Mouse (Mus musculus): Measurements from ENCODE around the gene Olfr374. TPM values are rescaled to one million over a fixed set of nuclear protein-coding genes. Genes with fewer than 3 reads are reported as not detected.

Gene Olfr374
- total RNA-seq, 1 experiment, result 0.54 TPM

DNA sequence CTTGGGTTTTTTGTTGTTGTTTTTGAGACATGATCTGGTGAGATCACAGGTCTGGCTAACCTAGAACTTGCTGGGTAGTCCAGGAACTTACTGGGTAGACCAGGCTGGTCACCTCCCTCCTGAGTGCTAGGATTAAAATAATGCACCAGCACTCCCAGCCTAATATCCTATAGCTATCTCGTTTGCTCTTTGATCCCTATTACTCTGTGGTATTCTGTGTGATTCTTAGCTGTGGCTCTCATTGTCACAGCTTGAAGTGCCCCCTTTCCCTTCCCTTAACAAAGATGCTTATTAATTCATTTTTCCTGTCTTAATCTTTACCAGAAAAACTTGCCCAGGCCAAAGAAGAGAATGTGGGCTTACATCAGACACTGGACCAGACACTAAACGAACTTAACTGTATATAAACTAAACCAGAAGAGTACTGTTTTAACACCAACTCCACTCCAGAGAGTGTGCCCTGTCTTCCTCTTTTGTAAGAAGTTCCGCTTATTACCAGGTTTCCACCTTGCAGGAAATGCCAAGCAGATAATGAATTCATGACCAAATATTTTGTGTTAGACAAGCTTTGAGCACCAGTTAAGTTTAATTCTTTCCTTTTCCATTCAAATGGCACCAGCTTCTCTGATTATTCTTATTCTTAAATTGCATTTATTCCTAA is 44.7 kb downstream of the Olfr374 start:
- Histone ChIP-seq H3K9ac (ENCODE audit: insufficient read depth, low read depth, low read length, poor library complexity, severe bottlenecking) (no peak overlapping the region), H3K27ac (ENCODE audit: insufficient read depth, low read depth, low read length, poor library complexity, severe bottlenecking) (no peak overlapping the region; the same call in 1 of the 2 replicates), H3K4me3 (ENCODE audit: insufficient read depth in 1 of 2, low read depth in 1 of 2, low read length in 2 of 2, poor library complexity in 1 of 2, severe bottlenecking in 1 of 2) (no peak overlapping the region), H3K4me1 (ENCODE audit: control insufficient read depth in 2 of 2, insufficient read depth in 2 of 2, low read length in 2 of 2, poor library complexity in 1 of 2) (peaks cover 2 to 4% of the 10 kb centered on the region in 2 experiments; a peak in 2 of 4 replicates), H3K36me3 (ENCODE audit: control insufficient read depth, insufficient read depth, low read length, poor library complexity, severe bottlenecking) (peaks cover 11% of the 10 kb centered on the region), H3K9me3 (ENCODE audit: control insufficient read depth, insufficient read depth, low read depth, low read length) (no peaks in the 10 kb centered on the region)
- in situ Hi-C loops (cut with MboI; ENCODE audit: low sequenced_read_pairs in 2 of 2, unreplicated experiment in 2 of 2), result no loop called here
- TF ChIP-seq MAFK (IDR thresholded peaks at IDR 0.05; ENCODE audit: insufficient read depth, low read depth, low read length) (no peak), ZC3H11A (IDR thresholded peaks at IDR 0.05; ENCODE audit: borderline replicate concordance, low read depth, low read length) (no peak), CHD2 (IDR thresholded peaks at IDR 0.05; ENCODE audit: low read depth, low read length) (no peak), HCFC1 (IDR thresholded peaks at IDR 0.05; ENCODE audit: borderline replicate concordance, insufficient read depth, low read length) (no peak), ZNF384 (IDR thresholded peaks at IDR 0.05; ENCODE audit: low read depth, low read length) (no peak)
- no peak for DNase-seq (ENCODE audit: low read depth, low spot score)

DNA sequence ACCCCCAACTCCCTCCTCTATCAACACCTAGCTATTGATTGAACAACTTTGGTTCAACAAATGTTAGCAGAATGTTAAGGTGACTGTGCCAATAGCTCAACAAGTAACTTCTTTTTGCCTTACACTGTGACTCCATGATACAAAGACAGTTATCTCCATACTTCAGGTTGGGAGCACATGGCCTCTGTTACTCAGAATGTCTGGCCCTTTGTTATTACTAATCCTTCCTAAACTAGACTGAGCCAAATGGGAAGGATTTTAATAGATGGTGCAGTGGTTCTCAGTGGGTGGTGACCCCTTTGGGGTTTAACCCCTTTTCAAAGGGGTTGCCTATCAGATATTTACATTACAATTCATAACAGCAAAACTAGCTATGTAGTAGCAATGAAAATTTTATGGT is 46.5 kb downstream of the Olfr374 start:
- H3K4me3 ChIP-seq (ENCODE audit: insufficient read depth in 1 of 2, low read depth in 1 of 2, low read length in 2 of 2, poor library complexity in 1 of 2, severe bottlenecking in 1 of 2), result no peak overlapping the region
- no peaks in the 10 kb centered on the region for H3K9me3 ChIP-seq (ENCODE audit: control insufficient read depth, insufficient read depth, low read depth, low read length)
- DNase-seq (ENCODE audit: low read depth, low spot score), result no peak
- TF ChIP-seq ZNF384 (IDR thresholded peaks at IDR 0.05; ENCODE audit: low read depth, low read length) (no peak), HCFC1 (IDR thresholded peaks at IDR 0.05; ENCODE audit: borderline replicate concordance, insufficient read depth, low read length) (no peak), ZC3H11A (IDR thresholded peaks at IDR 0.05; ENCODE audit: borderline replicate concordance, low read depth, low read length) (no peak), MAFK (IDR thresholded peaks at IDR 0.05; ENCODE audit: insufficient read depth, low read depth, low read length) (no peak), CHD2 (IDR thresholded peaks at IDR 0.05; ENCODE audit: low read depth, low read length) (no peak)
- in situ Hi-C loops (cut with MboI; ENCODE audit: low sequenced_read_pairs in 2 of 2, unreplicated experiment in 2 of 2), result no loop called here
- no peak overlapping the region for H3K27ac ChIP-seq (ENCODE audit: insufficient read depth, low read depth, low read length, poor library complexity, severe bottlenecking)
- H3K36me3 ChIP-seq (ENCODE audit: control insufficient read depth, insufficient read depth, low read length, poor library complexity, severe bottlenecking), result peaks cover 8% of the 10 kb centered on the region
- H3K9ac ChIP-seq (ENCODE audit: insufficient read depth, low read depth, low read length, poor library complexity, severe bottlenecking), result no peak overlapping the region
- H3K4me1 ChIP-seq (ENCODE audit: control insufficient read depth in 2 of 2, insufficient read depth in 2 of 2, low read length in 2 of 2, poor library complexity in 1 of 2), result peaks cover 0 to 5% of the 10 kb centered on the region in 2 experiments; a peak in 2 of 4 replicates

DNA sequence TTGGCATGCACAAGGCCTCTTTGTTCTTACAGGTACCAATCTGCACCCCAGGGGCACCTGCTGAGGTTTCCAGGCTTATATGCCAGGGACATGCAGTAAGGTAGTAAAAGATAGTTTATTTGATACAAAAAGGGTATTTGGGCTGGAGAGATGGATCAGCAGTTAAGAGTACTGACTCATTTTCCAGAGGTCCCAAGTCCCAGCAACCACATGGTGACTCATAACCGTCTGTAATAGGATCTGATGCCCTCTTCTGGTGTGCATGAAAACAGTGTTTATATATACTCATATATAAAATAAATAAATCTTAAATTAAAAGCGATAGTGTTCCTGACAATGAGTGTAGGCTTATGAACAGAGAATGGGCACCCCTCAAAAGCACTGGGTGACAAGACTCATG is 51.3 kb downstream of the Olfr374 start:
- H3K4me1 ChIP-seq (ENCODE audit: control insufficient read depth in 2 of 2, insufficient read depth in 2 of 2, low read length in 2 of 2, poor library complexity in 1 of 2), result peaks cover 0 to 7% of the 10 kb centered on the region in 2 experiments; a peak in 2 of 4 replicates
- in situ Hi-C loops (cut with MboI; ENCODE audit: low sequenced_read_pairs in 2 of 2, unreplicated experiment in 2 of 2), result no loop called here
- H3K36me3 ChIP-seq (ENCODE audit: control insufficient read depth, insufficient read depth, low read length, poor library complexity, severe bottlenecking), result peaks cover 4% of the 10 kb centered on the region; the same call in 1 of the 2 replicates
- H3K27ac ChIP-seq (ENCODE audit: insufficient read depth, low read depth, low read length, poor library complexity, severe bottlenecking), result no peak overlapping the region
- peak overlapping the region in 1 of 2 experiments; percentile 1; a peak in 1 of 4 replicates for H3K4me3 ChIP-seq (ENCODE audit: insufficient read depth in 1 of 2, low read depth in 1 of 2, low read length in 2 of 2, poor library complexity in 1 of 2, severe bottlenecking in 1 of 2)
- DNase-seq (ENCODE audit: low read depth, low spot score), result no peak
- no peak for TF ChIP-seq HCFC1 (IDR thresholded peaks at IDR 0.05; ENCODE audit: borderline replicate concordance, insufficient read depth, low read length)
- no peak for TF ChIP-seq ZC3H11A (IDR thresholded peaks at IDR 0.05; ENCODE audit: borderline replicate concordance, low read depth, low read length)
- H3K9ac ChIP-seq (ENCODE audit: insufficient read depth, low read depth, low read length, poor library complexity, severe bottlenecking), result peak overlapping the region; percentile 60; the same call in 1 of the 2 replicates
- H3K9me3 ChIP-seq (ENCODE audit: control insufficient read depth, insufficient read depth, low read depth, low read length), result no peaks in the 10 kb centered on the region

DNA sequence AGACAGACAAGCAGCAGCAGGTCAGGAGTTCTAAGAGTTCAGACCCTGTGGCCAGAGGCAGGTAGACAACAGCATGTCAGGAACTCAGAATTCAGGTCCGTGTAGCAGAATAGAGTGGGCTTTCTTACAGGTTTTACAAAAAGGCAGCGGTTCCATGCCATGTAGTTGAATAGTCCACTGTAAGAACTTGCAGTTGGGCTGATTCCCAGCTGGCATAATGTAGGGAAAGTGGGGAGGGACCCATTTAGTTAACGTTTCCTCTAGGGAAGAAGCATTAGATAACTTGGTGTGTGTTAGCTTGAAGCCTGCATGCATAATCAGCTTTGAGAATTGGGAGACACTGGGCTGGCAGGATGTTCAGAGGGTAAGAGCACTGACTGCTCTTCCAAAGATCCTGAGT is 51.9 kb downstream of the Olfr374 start:
- in situ Hi-C loops (cut with MboI; ENCODE audit: low sequenced_read_pairs in 2 of 2, unreplicated experiment in 2 of 2), result no loop called here
- H3K36me3 ChIP-seq (ENCODE audit: control insufficient read depth, insufficient read depth, low read length, poor library complexity, severe bottlenecking), result peaks cover 4% of the 10 kb centered on the region; the same call in 1 of the 2 replicates
- TF ChIP-seq CHD2 (IDR thresholded peaks at IDR 0.05; ENCODE audit: low read depth, low read length), result no peak
- no peak for TF ChIP-seq HCFC1 (IDR thresholded peaks at IDR 0.05; ENCODE audit: borderline replicate concordance, insufficient read depth, low read length)
- TF ChIP-seq ZNF384 (IDR thresholded peaks at IDR 0.05; ENCODE audit: low read depth, low read length), result no peak
- no peak for TF ChIP-seq MAFK (IDR thresholded peaks at IDR 0.05; ENCODE audit: insufficient read depth, low read depth, low read length)
- TF ChIP-seq ZC3H11A (IDR thresholded peaks at IDR 0.05; ENCODE audit: borderline replicate concordance, low read depth, low read length), result no peak
- peak overlapping the region in 1 of 2 experiments; percentile 10; a peak in 1 of 4 replicates for H3K4me3 ChIP-seq (ENCODE audit: insufficient read depth in 1 of 2, low read depth in 1 of 2, low read length in 2 of 2, poor library complexity in 1 of 2, severe bottlenecking in 1 of 2)
- peak overlapping the region; percentile 47; the same call in 1 of the 2 replicates for H3K9ac ChIP-seq (ENCODE audit: insufficient read depth, low read depth, low read length, poor library complexity, severe bottlenecking)
- no peak overlapping the region for H3K27ac ChIP-seq (ENCODE audit: insufficient read depth, low read depth, low read length, poor library complexity, severe bottlenecking)
- peaks cover 0 to 7% of the 10 kb centered on the region in 2 experiments; a peak in 2 of 4 replicates for H3K4me1 ChIP-seq (ENCODE audit: control insufficient read depth in 2 of 2, insufficient read depth in 2 of 2, low read length in 2 of 2, poor library complexity in 1 of 2)
- H3K9me3 ChIP-seq (ENCODE audit: control insufficient read depth, insufficient read depth, low read depth, low read length), result no peaks in the 10 kb centered on the region
- DNase-seq (ENCODE audit: low read depth, low spot score), result no peak

Measured in ES-E14 (cell line).